In the genomic region with DNA sequence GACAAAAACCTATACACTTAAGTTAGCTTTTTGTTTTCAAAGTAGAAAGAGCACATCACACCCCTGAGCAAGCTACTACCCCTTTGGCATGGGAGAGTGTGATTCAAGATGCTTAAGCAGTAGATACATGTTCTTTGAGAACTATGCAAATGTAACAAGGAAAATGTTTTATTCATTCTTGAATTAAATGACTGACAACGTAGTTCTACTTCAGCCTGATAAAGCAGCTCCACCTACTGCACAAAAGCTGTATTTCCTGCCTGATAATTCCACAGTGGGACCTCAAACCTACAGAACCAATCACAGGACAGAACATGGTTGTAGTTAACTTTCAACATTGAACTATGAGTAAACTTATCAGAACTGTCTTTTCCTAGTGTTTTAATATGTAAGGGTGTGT, we compare ENCODE assay signal across 9 mouse cellular contexts.
A peak's percentile ranks its signal among the peaks of the same experiment; 100 is the strongest.
DNase-seq lines count a peak whose midpoint lies in the region; ATAC-seq and TF ChIP-seq lines count a peak whose summit lies in the region.
"Had no signal": no experiment of that assay in that cellular context is flagged by ENCODE, and none has a peak within 500 bp of the region (broad histone marks: within the 10 kb centered on the region; RNA-seq: fewer than 3 reads in every experiment).

No protein-coding gene starts in this region.

- WGBS in lung, adult 2 months = 24% methylated on average over 1 of the region's 1 CpGs
- WGBS in stomach, postnatal 0 days = 21% methylated on average over 1 of the region's 1 CpGs

- H3K9ac ChIP-seq in stomach, postnatal 0 days (ENCODE audit: low read length) = no peak overlapping the region
- H3K9ac ChIP-seq: liver, embryonic 14.5 days had no signal

- no peaks in the 10 kb centered on the region for H3K9me3 ChIP-seq in stomach, postnatal 0 days (ENCODE audit: control insufficient read depth, low read length)

- no peak for TF ChIP-seq EP300 in stomach, postnatal 0 days (optimal IDR thresholded peaks at IDR 0.05)

- no peak overlapping the region for H3K27ac ChIP-seq in stomach, postnatal 0 days (replicated peaks)
- H3K27ac ChIP-seq: liver, embryonic 14.5 days had no signal

- no peak overlapping the region for H3K4me2 ChIP-seq in stomach, postnatal 0 days (replicated peaks; ENCODE audit: low read depth)

- no peak for ATAC-seq in stomach, postnatal 0 days (ENCODE audit: low FRiP score, low TSS enrichment)

- no peaks in the 10 kb centered on the region for H3K27me3 ChIP-seq in stomach, postnatal 0 days (ENCODE audit: control insufficient read depth, insufficient read depth, low read length)

- H3K4me1 ChIP-seq in lung, adult 2 months (ENCODE audit: control insufficient read depth, insufficient read depth, low read length) = no peaks in the 10 kb centered on the region; the same call in 1 of the 2 replicates
- no peaks in the 10 kb centered on the region for H3K4me1 ChIP-seq in stomach, postnatal 0 days (replicated peaks; ENCODE audit: control insufficient read depth, insufficient read depth)

- peak; percentile 23; the same call in 1 of the 2 replicates for TF ChIP-seq CTCF in lung, adult 2 months (IDR thresholded peaks at IDR 0.05; ENCODE audit: insufficient read depth, low read length)
- TF ChIP-seq CTCF in stomach, postnatal 0 days (IDR thresholded peaks at IDR 0.05; ENCODE audit: low read depth) = peak; percentile 80

- peak; percentile 4 to 35 for DNase-seq in heart, adult 18-20 months
- DNase-seq in heart, adult 11 months = no peak
- peak; percentile 72 for DNase-seq in 3T3-L1 (ENCODE audit: low read depth, low spot score)
- DNase-seq in T-cell, adult 2 months (ENCODE audit: low spot score) = peak; percentile 9
- peak; percentile 7 to 69 for DNase-seq in frontal cortex, adult 2 months (ENCODE audit: extremely low spot score in 1 of 2, low spot score in 1 of 2)
- DNase-seq in lung, adult 2 months = peak; percentile 5
- DNase-seq in stomach, postnatal 0 days (ENCODE audit: low spot score) = no peak
- no peak for DNase-seq in spleen, adult 12 weeks (ENCODE audit: low spot score)

- no peak for TF ChIP-seq POLR2A in lung, adult 2 months (IDR thresholded peaks at IDR 0.05; ENCODE audit: borderline replicate concordance, extremely low read depth, low read depth, low read length)

- H3K36me3 ChIP-seq in stomach, postnatal 0 days (ENCODE audit: control insufficient read depth, insufficient read depth, low read length) = no peaks in the 10 kb centered on the region

- H3K4me3 ChIP-seq in lung, adult 2 months (replicated peaks; ENCODE audit: extremely low read depth, low read depth, low read length) = no peak overlapping the region
- no peak overlapping the region for H3K4me3 ChIP-seq in stomach, postnatal 0 days (ENCODE audit: low read depth, low read length)

Comparison
In these comparisons a context has a peak if more than half of its experiments do, and no peak if none do; other contexts are left out.
1. DNase-seq: peak in heart, adult 18-20 months (2 of 2), 3T3-L1 (single experiment), T-cell, adult 2 months (single experiment), frontal cortex, adult 2 months (2 of 2) and lung, adult 2 months (single experiment); none in heart, adult 11 months (single experiment), stomach, postnatal 0 days (single experiment) and spleen, adult 12 weeks (single experiment).